Mouse (Mus musculus) hindbrain, embryonic 11.5 days (tissue): ENCODE measurements around the gene Tubd1. TPM values are rescaled to one million over a fixed set of nuclear protein-coding genes. Genes with fewer than 3 reads are reported as not detected.

Experiments used
- ATAC-seq: fragments of 200-750 bp; cut with Nextera tagmentation; 2 replicates; pipeline ENCODE4 v1.8.0; 2017; ENCODE audit warnings: mild to moderate bottlenecking, moderate TSS enrichment, moderate library complexity; ENCODE audit not compliant: low FRiP score
- DNase-seq: peaks from one replicate; pipeline ENCODE4 v3.0.0-alpha.2; 2015; ENCODE audit warnings: low spot score
- H3K27ac ChIP-seq: fragments of 300-500 bp; sonication (generic); 2 replicates; pipeline ENCODE4 v1.5.1; 2014; ENCODE audit warnings: mild to moderate bottlenecking, low read depth, low read length
- H3K27me3 ChIP-seq: fragments of 300-500 bp; sonication (generic); 2 replicates; pipeline ENCODE4 v1.6.1; 2014; ENCODE audit warnings: mild to moderate bottlenecking, low read length, moderate library complexity, mixed read lengths; ENCODE audit not compliant: control insufficient read depth, insufficient read depth
- H3K36me3 ChIP-seq: fragments of 300-500 bp; sonication (generic); 2 replicates; pipeline ENCODE4 v1.6.1; 2014; ENCODE audit warnings: mild to moderate bottlenecking, low read length, moderate library complexity, mixed read lengths; ENCODE audit not compliant: control insufficient read depth, insufficient read depth
- H3K4me1 ChIP-seq: fragments of 300-500 bp; sonication (generic); replicated peaks from 2 replicates; pipeline ENCODE4 v1.6.1; 2014; ENCODE audit warnings: low read length, mixed read lengths; ENCODE audit not compliant: control insufficient read depth, insufficient read depth
- H3K4me2 ChIP-seq: fragments of 300-500 bp; sonication (generic); replicated peaks from 2 replicates; pipeline ENCODE4 v1.6.1; 2014; ENCODE audit warnings: mild to moderate bottlenecking, low read depth, low read length
- H3K4me3 ChIP-seq: fragments of 300-500 bp; sonication (generic); 2 replicates; pipeline ENCODE4 v1.5.1; 2014; ENCODE audit warnings: low read depth, low read length
- H3K9ac ChIP-seq: fragments of 300-500 bp; sonication (generic); 2 replicates; pipeline ENCODE4 v1.6.1; 2014; ENCODE audit warnings: low read depth, low read length
- H3K9me3 ChIP-seq: fragments of 300-500 bp; sonication (generic); 2 replicates; pipeline ENCODE4 v1.6.1; 2016; ENCODE audit warnings: low read length; ENCODE audit not compliant: control insufficient read depth
- WGBS: fragments of 180-500 bp; shearing (Covaris S2); extraction: QIAGEN DNeasy Blood & Tissue Kit; methylation state at CpG from one replicate; pipeline ENCODE4 v1.1.7; 2014; 5-methylcytosine and 5-hydroxymethylcytosine counted together
- polyA plus RNA-seq: library from polyadenylated mRNA; unstranded; fragments of >200 nt; fragmentation: Nextera tagmentation; extraction: Ambion mirVana; gene quantifications from 2 replicates; pipeline ENCODE4 v1.2.1, GENCODE M21; 2014

Tubd1 gene
- polyA plus RNA-seq, 1 experiment from 2014 or later: 13.5 TPM

GRCm38 (mm10) chr11:86571871-86572270 is 27.1 kb downstream of the Tubd1 start:
- H3K27ac ChIP-seq: no peak overlapping the region
- no peak overlapping the region for H3K4me3 ChIP-seq
- 73% methylated on average over 4 of the region's 4 CpGs for WGBS
- ATAC-seq: no peak
- no peak overlapping the region for H3K9ac ChIP-seq
- no peaks in the 10 kb centered on the region for H3K4me1 ChIP-seq
- H3K9me3 ChIP-seq: no peaks in the 10 kb centered on the region
- H3K36me3 ChIP-seq: no peaks in the 10 kb centered on the region
- H3K27me3 ChIP-seq: no peaks in the 10 kb centered on the region
- DNase-seq: no peak
- H3K4me2 ChIP-seq: no peak overlapping the region

GRCm38 (mm10) chr11:86572623-86573022 is 27.8 kb downstream of the Tubd1 start:
- Histone ChIP-seq H3K36me3 (no peaks in the 10 kb centered on the region), H3K4me1 (no peaks in the 10 kb centered on the region), H3K27ac (no peak overlapping the region), H3K27me3 (no peaks in the 10 kb centered on the region), H3K9me3 (no peaks in the 10 kb centered on the region), H3K4me2 (no peak overlapping the region), H3K9ac (no peak overlapping the region), H3K4me3 (no peak overlapping the region)
- ATAC-seq: no peak
- DNase-seq: no peak
- WGBS: 70% methylated on average over 2 of the region's 2 CpGs

- H3K9me3 ChIP-seq: no peaks in the 10 kb centered on the region
- H3K4me1 ChIP-seq: no peaks in the 10 kb centered on the region
- no peak for DNase-seq
- 89% methylated on average over 6 of the region's 6 CpGs for WGBS
- H3K4me3 ChIP-seq: no peak overlapping the region
- ATAC-seq: no peak
- no peaks in the 10 kb centered on the region for H3K36me3 ChIP-seq
- no peak overlapping the region for H3K4me2 ChIP-seq
- no peak overlapping the region for H3K9ac ChIP-seq
- H3K27ac ChIP-seq: no peak overlapping the region
- no peaks in the 10 kb centered on the region for H3K27me3 ChIP-seq
Measured at GRCm38 (mm10) chr11:86573646-86574231, 28.9 kb downstream of the Tubd1 start.

GRCm38 (mm10) chr11:86574408-86574807 is 29.6 kb downstream of the Tubd1 start:
- Histone ChIP-seq H3K4me2 (no peak overlapping the region), H3K4me1 (no peaks in the 10 kb centered on the region), H3K4me3 (no peak overlapping the region), H3K9me3 (no peaks in the 10 kb centered on the region), H3K36me3 (no peaks in the 10 kb centered on the region), H3K27me3 (no peaks in the 10 kb centered on the region), H3K9ac (no peak overlapping the region), H3K27ac (no peak overlapping the region)
- DNase-seq (no peak), ATAC-seq (no peak)
- 56% methylated on average over 2 of the region's 2 CpGs for WGBS

- 83% methylated on average over 7 of the region's 7 CpGs for WGBS
- no peaks in the 10 kb centered on the region for H3K4me1 ChIP-seq
- DNase-seq (no peak), ATAC-seq (no peak)
- H3K4me2 ChIP-seq: no peak overlapping the region
- no peaks in the 10 kb centered on the region for H3K9me3 ChIP-seq
- H3K27me3 ChIP-seq: no peaks in the 10 kb centered on the region
- no peak overlapping the region for H3K4me3 ChIP-seq
- no peaks in the 10 kb centered on the region for H3K36me3 ChIP-seq
- no peak overlapping the region for H3K27ac ChIP-seq
- H3K9ac ChIP-seq: no peak overlapping the region
Measured at GRCm38 (mm10) chr11:86575632-86576378, 31.0 kb downstream of the Tubd1 start.

- WGBS: 82% methylated on average over 4 of the region's 4 CpGs
- H3K4me1 ChIP-seq: no peaks in the 10 kb centered on the region
- H3K4me3 ChIP-seq: no peak overlapping the region
- no peak overlapping the region for H3K9ac ChIP-seq
- ATAC-seq: no peak
- no peaks in the 10 kb centered on the region for H3K27me3 ChIP-seq
- no peaks in the 10 kb centered on the region for H3K36me3 ChIP-seq
- H3K27ac ChIP-seq: no peak overlapping the region
- no peaks in the 10 kb centered on the region for H3K9me3 ChIP-seq
- DNase-seq: no peak
- H3K4me2 ChIP-seq: no peak overlapping the region
Measured at GRCm38 (mm10) chr11:86577231-86577630, 32.4 kb downstream of the Tubd1 start.

- H3K4me2 ChIP-seq: no peak overlapping the region
- H3K9me3 ChIP-seq: no peaks in the 10 kb centered on the region
- H3K27ac ChIP-seq: no peak overlapping the region
- ATAC-seq: no peak
- H3K27me3 ChIP-seq: no peaks in the 10 kb centered on the region
- no peaks in the 10 kb centered on the region for H3K4me1 ChIP-seq
- no peak overlapping the region for H3K9ac ChIP-seq
- no peaks in the 10 kb centered on the region for H3K36me3 ChIP-seq
- DNase-seq: no peak
- no peak overlapping the region for H3K4me3 ChIP-seq
- 85% methylated on average over 6 of the region's 6 CpGs for WGBS
Measured at GRCm38 (mm10) chr11:86578106-86578808, 33.5 kb downstream of the Tubd1 start.

GRCm38 (mm10) chr11:86578809-86579730 is 34.3 kb downstream of the Tubd1 start:
- Histone ChIP-seq H3K4me2 (no peak overlapping the region), H3K4me1 (no peaks in the 10 kb centered on the region), H3K36me3 (no peaks in the 10 kb centered on the region), H3K9me3 (no peaks in the 10 kb centered on the region), H3K9ac (no peak overlapping the region), H3K27me3 (no peaks in the 10 kb centered on the region), H3K4me3 (no peak overlapping the region), H3K27ac (no peak overlapping the region)
- WGBS: 80% methylated on average over 25 of the region's 25 CpGs
- ATAC-seq (no peak), DNase-seq (no peak)
